Mouse (Mus musculus): ENCODE measurements around the gene Rhox10.
A peak's percentile ranks its signal among the peaks of the same experiment; 100 is the strongest.
"Not testable (repeated sequence)": the region's sequence is repeated elsewhere in the genome, so short reads cannot be mapped to it uniquely, and the experiment has no call there.

Gene Rhox10

GRCm38 (mm10) chrX:38066175-38066574, at the start of gene Rhox10:
TSS of gene Rhox10 (plus strand) at chrX:38066475.
- no peak for DNase-seq (ENCODE audit: low spot score in 2 of 2)

GRCm38 (mm10) chrX:38018597-38018996, 47.7 kb upstream of the Rhox10 start, which contains the start of gene Btg1-ps1:
TSS of gene Btg1-ps1 (minus strand) at chrX:38018815.
- not testable (repeated sequence) for DNase-seq (ENCODE audit: low spot score in 2 of 2)

- no peak for DNase-seq (ENCODE audit: low spot score in 2 of 2)
Measured at GRCm38 (mm10) chrX:38033841-38034240, 32.4 kb upstream of the Rhox10 start.

- no peak for DNase-seq (ENCODE audit: low spot score in 2 of 2)
Measured at GRCm38 (mm10) chrX:38039666-38040065, 26.6 kb upstream of the Rhox10 start.

- DNase-seq (ENCODE audit: low spot score in 2 of 2): not testable (repeated sequence)
Measured at GRCm38 (mm10) chrX:38043014-38043413, 23.3 kb upstream of the Rhox10 start, which contains the start of gene Btg1-ps2. TSS of gene Btg1-ps2 (minus strand) at chrX:38043114.

GRCm38 (mm10) chrX:38061544-38061943, 4.7 kb upstream of the Rhox10 start:
- no peak for DNase-seq (ENCODE audit: low spot score in 2 of 2)

GRCm38 (mm10) chrX:38084226-38084625, 18.0 kb downstream of the Rhox10 start:
- DNase-seq (ENCODE audit: low spot score in 2 of 2): peak; percentile 3 to 8

- DNase-seq (ENCODE audit: low spot score in 2 of 2): no peak
Measured at GRCm38 (mm10) chrX:38085041-38085440, 18.8 kb downstream of the Rhox10 start, which contains the start of gene Rhox11. TSS of gene Rhox11 (minus strand) at chrX:38085141.

GRCm38 (mm10) chrX:38110807-38111206, 44.5 kb downstream of the Rhox10 start, which contains the start of gene Rhox12:
TSS of gene Rhox12 (minus strand) at chrX:38110907.
- no peak for DNase-seq (ENCODE audit: low spot score in 2 of 2)

- DNase-seq (ENCODE audit: low spot score in 2 of 2): no peak
Measured at GRCm38 (mm10) chrX:38120982-38121381, 54.7 kb downstream of the Rhox10 start, which contains the start of gene Rhox13. TSS of gene Rhox13 (plus strand) at chrX:38121219.

Data from right cerebral cortex, postnatal 36 days (tissue).